Mouse (Mus musculus): ENCODE results near the gene Ptprt. TPM values are rescaled to one million over a fixed set of nuclear protein-coding genes. Genes with fewer than 3 reads are reported as not detected.

Ptprt gene
- polyA plus RNA-seq, 1 experiment from 2014 or later: 15.7 TPM

GRCm38 (mm10) chr2:162035615-162036014 is 625.3 kb downstream of the Ptprt start:
- no peaks in the 10 kb centered on the region for H3K36me3 ChIP-seq (ENCODE audit: control insufficient read depth, insufficient read depth, low read length)
- ATAC-seq (ENCODE audit: low FRiP score, low TSS enrichment): no peak
- H3K27me3 ChIP-seq (ENCODE audit: control insufficient read depth, insufficient read depth, low read length): no peaks in the 10 kb centered on the region
- H3K4me3 ChIP-seq (replicated peaks; ENCODE audit: low read depth, low read length): no peak overlapping the region
- no peak overlapping the region for H3K9ac ChIP-seq (replicated peaks; ENCODE audit: low read length)
- no peaks in the 10 kb centered on the region for H3K9me3 ChIP-seq (ENCODE audit: control insufficient read depth, low read length)
- WGBS: 76% methylated on average over 4 of the region's 4 CpGs
- no peak overlapping the region for H3K27ac ChIP-seq (replicated peaks; ENCODE audit: low read depth, low read length)
- no peak overlapping the region for H3K4me2 ChIP-seq (ENCODE audit: low read length)
- no peak for DNase-seq
- H3K4me1 ChIP-seq (ENCODE audit: control insufficient read depth, insufficient read depth, low read length): no peaks in the 10 kb centered on the region

GRCm38 (mm10) chr2:162031636-162032035 is 629.3 kb downstream of the Ptprt start:
- WGBS: 79% methylated on average over 4 of the region's 4 CpGs
- Histone ChIP-seq H3K27me3 (ENCODE audit: control insufficient read depth, insufficient read depth, low read length) (no peaks in the 10 kb centered on the region), H3K4me3 (replicated peaks; ENCODE audit: low read depth, low read length) (no peak overlapping the region), H3K27ac (replicated peaks; ENCODE audit: low read depth, low read length) (no peak overlapping the region), H3K36me3 (ENCODE audit: control insufficient read depth, insufficient read depth, low read length) (no peaks in the 10 kb centered on the region), H3K4me1 (ENCODE audit: control insufficient read depth, insufficient read depth, low read length) (no peaks in the 10 kb centered on the region), H3K9me3 (ENCODE audit: control insufficient read depth, low read length) (no peaks in the 10 kb centered on the region), H3K4me2 (ENCODE audit: low read length) (no peak overlapping the region), H3K9ac (replicated peaks; ENCODE audit: low read length) (no peak overlapping the region)
- DNase-seq (peak; percentile 23), ATAC-seq (ENCODE audit: low FRiP score, low TSS enrichment) (no peak)

- Histone ChIP-seq H3K4me3 (replicated peaks; ENCODE audit: low read depth, low read length) (no peak overlapping the region), H3K27ac (replicated peaks; ENCODE audit: low read depth, low read length) (no peak overlapping the region)
These were observed 659.9 kb downstream of the Ptprt start for GRCm38 (mm10) chr2:162001016-162001415.

GRCm38 (mm10) chr2:161982311-161982710 is 678.6 kb downstream of the Ptprt start:
- Histone ChIP-seq H3K4me1 (ENCODE audit: control insufficient read depth, insufficient read depth, low read length) (no peaks in the 10 kb centered on the region), H3K9me3 (ENCODE audit: control insufficient read depth, low read length) (no peaks in the 10 kb centered on the region), H3K27me3 (ENCODE audit: control insufficient read depth, insufficient read depth, low read length) (no peaks in the 10 kb centered on the region), H3K9ac (replicated peaks; ENCODE audit: low read length) (no peak overlapping the region), H3K27ac (replicated peaks; ENCODE audit: low read depth, low read length) (no peak overlapping the region), H3K4me2 (ENCODE audit: low read length) (no peak overlapping the region), H3K36me3 (ENCODE audit: control insufficient read depth, insufficient read depth, low read length) (no peaks in the 10 kb centered on the region), H3K4me3 (replicated peaks; ENCODE audit: low read depth, low read length) (no peak overlapping the region)
- ATAC-seq (ENCODE audit: low FRiP score, low TSS enrichment): no peak
- no peak for DNase-seq
- 79% methylated on average over 3 of the region's 3 CpGs for WGBS

More at GRCm38 (mm10) chr2:162001016-162001415, 659.9 kb downstream of the Ptprt start:
- no peaks in the 10 kb centered on the region for H3K36me3 ChIP-seq (ENCODE audit: control insufficient read depth, insufficient read depth, low read length)
- WGBS: 52% methylated on average over 7 of the region's 7 CpGs
- H3K9me3 ChIP-seq (ENCODE audit: control insufficient read depth, low read length): no peaks in the 10 kb centered on the region
- no peaks in the 10 kb centered on the region for H3K27me3 ChIP-seq (ENCODE audit: control insufficient read depth, insufficient read depth, low read length)
- no peak overlapping the region for H3K4me2 ChIP-seq (ENCODE audit: low read length)
- no peak for ATAC-seq (ENCODE audit: low FRiP score, low TSS enrichment)
- H3K4me1 ChIP-seq (ENCODE audit: control insufficient read depth, insufficient read depth, low read length): no peaks in the 10 kb centered on the region
- H3K9ac ChIP-seq (replicated peaks; ENCODE audit: low read length): no peak overlapping the region
- DNase-seq: peak; percentile 12

- no peak for ATAC-seq (ENCODE audit: low FRiP score, low TSS enrichment)
These were observed 699.5 kb downstream of the Ptprt start for GRCm38 (mm10) chr2:161961179-161962163.

GRCm38 (mm10) chr2:161945424-161945823 is 715.5 kb downstream of the Ptprt start:
- Histone ChIP-seq H3K4me3 (replicated peaks; ENCODE audit: low read depth, low read length) (no peak overlapping the region), H3K27me3 (ENCODE audit: control insufficient read depth, insufficient read depth, low read length) (no peaks in the 10 kb centered on the region), H3K4me2 (ENCODE audit: low read length) (no peak overlapping the region), H3K27ac (replicated peaks; ENCODE audit: low read depth, low read length) (no peak overlapping the region), H3K9ac (replicated peaks; ENCODE audit: low read length) (no peak overlapping the region), H3K4me1 (ENCODE audit: control insufficient read depth, insufficient read depth, low read length) (no peaks in the 10 kb centered on the region), H3K36me3 (ENCODE audit: control insufficient read depth, insufficient read depth, low read length) (no peaks in the 10 kb centered on the region), H3K9me3 (ENCODE audit: control insufficient read depth, low read length) (no peaks in the 10 kb centered on the region)
- WGBS: 95% methylated on average over 6 of the region's 6 CpGs
- ATAC-seq (ENCODE audit: low FRiP score, low TSS enrichment) (no peak), DNase-seq (no peak)

More at GRCm38 (mm10) chr2:161961179-161962163, 699.5 kb downstream of the Ptprt start:
- no peaks in the 10 kb centered on the region for H3K9me3 ChIP-seq (ENCODE audit: control insufficient read depth, low read length)
- no peak overlapping the region for H3K4me2 ChIP-seq (ENCODE audit: low read length)
- no peak overlapping the region for H3K4me3 ChIP-seq (replicated peaks; ENCODE audit: low read depth, low read length)
- H3K36me3 ChIP-seq (ENCODE audit: control insufficient read depth, insufficient read depth, low read length): no peaks in the 10 kb centered on the region
- peaks cover 4% of the 10 kb centered on the region; the same call in 1 of the 2 replicates for H3K4me1 ChIP-seq (ENCODE audit: control insufficient read depth, insufficient read depth, low read length)
- 66% methylated on average over 7 of the region's 7 CpGs for WGBS
- no peak overlapping the region for H3K9ac ChIP-seq (replicated peaks; ENCODE audit: low read length)
- no peak overlapping the region for H3K27ac ChIP-seq (replicated peaks; ENCODE audit: low read depth, low read length)
- DNase-seq: peak; percentile 38
- no peaks in the 10 kb centered on the region for H3K27me3 ChIP-seq (ENCODE audit: control insufficient read depth, insufficient read depth, low read length)

- ATAC-seq (ENCODE audit: low FRiP score, low TSS enrichment): no peak
- Histone ChIP-seq H3K4me2 (ENCODE audit: low read length) (no peak overlapping the region), H3K27me3 (ENCODE audit: control insufficient read depth, insufficient read depth, low read length) (no peaks in the 10 kb centered on the region), H3K36me3 (ENCODE audit: control insufficient read depth, insufficient read depth, low read length) (no peaks in the 10 kb centered on the region), H3K27ac (replicated peaks; ENCODE audit: low read depth, low read length) (no peak overlapping the region), H3K4me1 (ENCODE audit: control insufficient read depth, insufficient read depth, low read length) (no peaks in the 10 kb centered on the region), H3K9ac (replicated peaks; ENCODE audit: low read length) (no peak overlapping the region), H3K9me3 (ENCODE audit: control insufficient read depth, low read length) (no peaks in the 10 kb centered on the region), H3K4me3 (replicated peaks; ENCODE audit: low read depth, low read length) (no peak overlapping the region)
- WGBS: 87% methylated on average over 4 of the region's 4 CpGs
- DNase-seq: no peak
These were observed 716.3 kb downstream of the Ptprt start for GRCm38 (mm10) chr2:161944689-161945088.

GRCm38 (mm10) chr2:161941991-161942390 is 719.0 kb downstream of the Ptprt start:
- 82% methylated on average over 2 of the region's 2 CpGs for WGBS

GRCm38 (mm10) chr2:161907214-161907613 is 753.7 kb downstream of the Ptprt start:
- no peak overlapping the region for H3K27ac ChIP-seq (replicated peaks; ENCODE audit: low read depth, low read length)
- no peak for DNase-seq
- H3K27me3 ChIP-seq (ENCODE audit: control insufficient read depth, insufficient read depth, low read length): no peaks in the 10 kb centered on the region
- H3K4me1 ChIP-seq (ENCODE audit: control insufficient read depth, insufficient read depth, low read length): no peaks in the 10 kb centered on the region
- WGBS: 93% methylated on average over 7 of the region's 7 CpGs
- H3K36me3 ChIP-seq (ENCODE audit: control insufficient read depth, insufficient read depth, low read length): no peaks in the 10 kb centered on the region
- H3K9ac ChIP-seq (replicated peaks; ENCODE audit: low read length): no peak overlapping the region
- no peaks in the 10 kb centered on the region for H3K9me3 ChIP-seq (ENCODE audit: control insufficient read depth, low read length)
- H3K4me3 ChIP-seq (replicated peaks; ENCODE audit: low read depth, low read length): no peak overlapping the region
- no peak overlapping the region for H3K4me2 ChIP-seq (ENCODE audit: low read length)
- ATAC-seq (ENCODE audit: low FRiP score, low TSS enrichment): no peak

More at GRCm38 (mm10) chr2:161941991-161942390, 719.0 kb downstream of the Ptprt start:
- no peak overlapping the region for H3K27ac ChIP-seq (replicated peaks; ENCODE audit: low read depth, low read length)
- H3K4me3 ChIP-seq (replicated peaks; ENCODE audit: low read depth, low read length): no peak overlapping the region
- no peak for DNase-seq
- no peak for ATAC-seq (ENCODE audit: low FRiP score, low TSS enrichment)
- no peaks in the 10 kb centered on the region for H3K27me3 ChIP-seq (ENCODE audit: control insufficient read depth, insufficient read depth, low read length)
- H3K9me3 ChIP-seq (ENCODE audit: control insufficient read depth, low read length): no peaks in the 10 kb centered on the region
- no peaks in the 10 kb centered on the region for H3K36me3 ChIP-seq (ENCODE audit: control insufficient read depth, insufficient read depth, low read length)
- H3K4me2 ChIP-seq (ENCODE audit: low read length): no peak overlapping the region
- H3K9ac ChIP-seq (replicated peaks; ENCODE audit: low read length): no peak overlapping the region
- H3K4me1 ChIP-seq (ENCODE audit: control insufficient read depth, insufficient read depth, low read length): no peaks in the 10 kb centered on the region
